Mouse (Mus musculus): Measurements from ENCODE around the gene Mmp24. TPM values are rescaled to one million over a fixed set of nuclear protein-coding genes. Genes with fewer than 3 reads are reported as not detected.

The Mmp24 gene
- total RNA-seq, 2 experiments from 2014 or later: 63.7 to 75.3 TPM

DNA sequence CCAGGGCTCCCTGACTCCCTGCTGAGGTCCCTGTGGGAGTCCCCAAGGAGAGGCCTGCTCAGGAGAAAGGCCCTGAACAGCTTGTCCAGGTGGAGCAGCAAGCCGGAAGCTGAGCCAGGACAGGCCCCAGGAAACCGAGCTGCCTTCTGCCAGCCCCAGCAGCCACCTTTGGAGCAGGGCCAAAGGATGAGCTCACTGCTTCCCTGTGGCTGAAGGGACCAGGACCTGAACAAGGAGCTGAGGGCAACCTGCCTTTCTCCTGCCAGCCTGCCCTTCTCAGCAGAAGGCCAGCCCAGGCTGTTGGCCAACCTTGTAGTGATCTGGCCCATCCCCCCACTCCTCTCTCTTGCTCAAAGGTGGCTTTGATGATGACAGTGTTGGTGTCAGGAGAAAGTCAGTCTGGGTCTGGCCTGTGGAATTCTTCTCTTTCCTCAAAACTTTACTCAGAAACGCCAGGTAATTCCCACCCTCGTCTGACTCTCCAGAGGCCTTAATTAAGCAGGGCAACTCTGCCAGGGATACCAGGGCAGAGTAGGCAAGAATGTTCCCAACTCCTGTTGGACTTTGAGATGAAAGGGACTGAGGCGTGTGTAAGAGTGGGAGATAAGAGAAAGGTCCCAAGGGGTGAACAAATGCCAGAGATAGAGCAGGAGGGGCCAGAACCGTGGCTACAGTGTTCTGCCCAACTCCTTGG is 30.2 kb downstream of the Mmp24 start:
- intact Hi-C loops (cut with DNase I): no loop called here
- DNase-seq (ENCODE audit: extremely low spot score in 1 of 2, low spot score in 2 of 2): peak in 1 of 2 experiments; percentile 50

DNA sequence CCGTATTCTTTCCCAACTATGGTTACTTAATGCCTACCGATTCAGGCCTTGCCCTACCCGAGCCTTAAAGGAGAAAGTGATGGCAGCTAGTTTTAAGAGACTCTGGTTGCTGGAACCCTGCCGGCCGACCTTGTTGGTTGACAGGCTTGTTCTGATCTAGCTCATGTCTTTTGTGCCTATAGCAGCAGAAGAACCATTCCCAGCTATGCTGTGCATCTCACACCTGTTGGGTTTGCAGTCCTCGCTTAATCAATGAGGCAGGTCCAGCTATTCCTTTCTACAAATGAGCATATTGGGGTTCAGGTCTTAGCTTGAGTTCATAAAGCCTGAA is 30.7 kb downstream of the Mmp24 start:
- intact Hi-C loops (cut with DNase I): no loop called here
- no peak for DNase-seq (ENCODE audit: extremely low spot score in 1 of 2, low spot score in 2 of 2)

DNA sequence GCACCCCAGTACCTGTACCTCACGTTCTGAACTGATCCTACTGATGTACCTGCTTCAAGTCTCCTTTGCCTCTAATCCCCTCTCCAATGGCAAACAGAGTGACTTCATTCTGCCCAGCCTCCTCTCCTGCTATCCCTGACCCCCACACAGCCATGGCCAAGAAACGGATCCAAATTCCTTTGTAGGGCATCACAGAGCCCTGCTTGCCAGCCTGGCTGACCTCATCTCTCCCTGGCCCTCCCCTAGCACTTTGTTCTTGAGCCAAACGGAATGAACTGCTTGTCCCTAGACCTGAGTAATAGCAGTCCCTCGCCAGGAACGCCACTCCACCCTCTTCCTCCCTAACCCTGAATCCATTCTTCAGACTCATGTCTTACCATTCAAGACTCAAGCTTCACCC is 31.4 kb downstream of the Mmp24 start:
- DNase-seq (ENCODE audit: extremely low spot score in 1 of 2, low spot score in 2 of 2): no peak
- intact Hi-C loops (cut with DNase I): no loop called here

DNA sequence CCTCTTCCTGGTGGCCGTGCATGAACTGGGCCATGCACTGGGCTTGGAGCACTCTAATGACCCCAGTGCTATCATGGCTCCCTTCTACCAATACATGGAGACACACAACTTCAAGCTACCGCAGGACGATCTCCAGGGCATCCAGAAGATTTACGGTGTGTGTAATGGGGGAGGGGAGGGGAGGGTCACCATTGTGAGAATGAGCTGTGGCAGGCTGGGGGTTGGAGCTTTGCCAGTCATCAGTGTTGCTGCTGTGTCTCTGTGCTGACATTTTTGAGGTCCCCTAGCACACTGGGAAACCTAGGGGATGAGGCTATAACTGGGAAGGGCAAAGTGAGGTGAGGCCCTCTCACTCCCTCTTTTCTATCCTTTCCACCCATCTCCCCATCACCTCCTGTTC is 32.3 kb downstream of the Mmp24 start:
- DNase-seq (ENCODE audit: extremely low spot score in 1 of 2, low spot score in 2 of 2): no peak
- intact Hi-C loops (cut with DNase I): no loop called here

DNA sequence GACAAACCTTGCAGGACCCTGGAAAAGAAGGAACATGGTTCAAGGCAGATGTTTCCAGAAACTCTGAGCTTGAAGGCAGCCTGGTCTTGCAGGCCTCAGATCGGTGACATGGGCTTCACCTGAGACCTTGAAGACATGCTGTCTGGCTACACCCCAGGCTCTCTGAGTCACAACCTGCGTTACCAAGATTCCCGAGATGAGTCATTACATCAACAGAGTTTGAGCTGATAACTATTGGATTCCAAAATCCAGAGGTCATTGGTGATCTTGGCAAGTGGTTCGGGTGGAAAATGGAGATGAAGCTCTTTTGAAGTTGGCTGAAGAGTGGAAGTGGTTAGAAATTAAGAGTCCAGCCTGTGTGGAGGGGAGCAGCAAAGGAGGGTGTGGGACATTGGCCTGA is 34.5 kb downstream of the Mmp24 start:
- DNase-seq (ENCODE audit: extremely low spot score in 1 of 2, low spot score in 2 of 2): no peak
- intact Hi-C loops (cut with DNase I): no loop called here

DNA sequence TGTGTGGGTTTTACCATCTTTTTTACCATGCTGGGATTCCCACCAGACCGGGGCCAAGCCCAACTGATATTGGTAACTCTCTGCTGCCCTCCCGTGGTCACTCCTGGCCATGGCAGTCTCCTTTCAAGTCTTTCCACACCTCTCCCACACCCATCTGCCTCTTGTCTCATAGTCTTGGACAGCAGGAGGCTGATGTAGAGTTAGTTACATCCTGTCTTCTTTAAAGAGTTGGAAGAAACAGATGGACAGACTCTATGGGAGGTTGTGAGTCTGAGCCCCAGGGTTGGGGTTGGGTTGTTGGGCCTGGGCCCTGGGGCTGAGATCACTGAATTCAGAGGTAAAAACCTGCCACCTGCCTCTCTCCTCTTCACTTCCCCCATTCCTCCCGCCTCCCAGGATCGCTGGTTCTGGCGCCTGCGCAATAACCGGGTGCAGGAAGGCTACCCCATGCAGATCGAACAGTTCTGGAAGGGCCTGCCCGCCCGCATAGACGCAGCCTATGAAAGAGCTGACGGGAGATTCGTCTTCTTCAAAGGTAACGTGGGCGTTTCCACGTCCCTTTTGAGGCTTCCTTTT is 36.8 kb downstream of the Mmp24 start:
- DNase-seq (ENCODE audit: extremely low spot score in 1 of 2, low spot score in 2 of 2): peak; percentile 70 to 80
- intact Hi-C loops (cut with DNase I): no loop called here

DNA sequence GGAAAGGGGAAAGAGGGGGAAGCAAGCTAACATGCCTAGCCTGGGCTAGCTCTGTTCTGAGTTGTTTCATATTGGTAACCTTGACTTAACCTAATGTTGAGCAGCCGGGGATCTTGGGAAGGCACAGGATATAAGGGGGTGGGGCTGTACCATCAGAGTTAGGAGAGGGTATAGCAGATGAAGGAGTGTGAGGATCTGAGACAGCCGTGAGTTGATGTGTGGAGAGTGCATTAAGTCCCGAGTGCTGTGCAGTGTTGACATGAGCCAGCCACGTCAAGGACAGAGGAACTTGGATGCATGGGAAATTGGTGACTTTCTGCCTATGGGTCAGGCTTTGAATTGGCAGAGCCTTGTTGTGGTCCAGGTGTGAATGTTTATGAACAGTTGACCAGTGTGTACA is 37.5 kb downstream of the Mmp24 start:
- DNase-seq (ENCODE audit: extremely low spot score in 1 of 2, low spot score in 2 of 2): no peak
- intact Hi-C loops (cut with DNase I): no loop called here

DNA sequence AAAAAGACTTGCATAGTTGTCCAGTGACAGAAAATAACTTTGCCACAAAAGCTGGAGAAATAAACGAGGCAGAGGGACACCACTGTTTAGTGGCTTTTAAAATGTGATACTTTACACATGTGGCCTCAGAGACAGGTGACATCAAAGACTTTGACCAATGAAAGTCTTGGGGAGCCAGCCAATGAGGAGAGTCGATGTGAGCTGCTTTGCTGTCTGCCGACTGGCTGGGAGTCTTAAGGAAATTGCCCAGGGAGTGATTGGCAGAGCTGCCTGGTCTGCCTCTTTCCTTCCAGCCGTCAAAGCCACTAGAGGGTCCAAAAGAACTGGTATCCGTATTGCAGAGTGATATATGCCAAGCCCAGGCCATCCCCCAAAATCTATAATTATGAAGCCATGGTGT is 39.7 kb downstream of the Mmp24 start:
- peak in 1 of 2 experiments; percentile 39 for DNase-seq (ENCODE audit: extremely low spot score in 1 of 2, low spot score in 2 of 2)
- intact Hi-C loops (cut with DNase I): no loop called here

DNA sequence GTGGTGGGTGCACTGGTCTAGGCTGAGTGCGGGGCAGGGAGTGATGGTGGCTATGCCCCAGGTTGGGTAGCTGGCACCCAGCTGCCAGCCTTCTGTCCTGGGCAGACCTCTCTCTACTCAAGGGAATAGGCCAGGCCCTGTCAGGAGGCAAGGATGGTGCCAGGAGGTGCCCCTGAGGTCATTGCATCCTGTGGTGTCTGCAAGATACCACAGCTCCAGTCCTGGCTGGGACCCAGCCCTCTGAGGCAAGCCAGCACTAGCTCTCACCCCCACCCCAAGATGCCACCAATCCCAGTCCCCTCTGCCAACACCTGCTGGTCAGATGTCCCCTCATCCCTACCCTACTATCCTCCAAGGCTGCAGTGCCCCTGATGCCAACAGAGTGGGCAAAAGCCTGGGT is 41.0 kb downstream of the Mmp24 start:
- intact Hi-C loops (cut with DNase I): no loop called here
- peak in 1 of 2 experiments; percentile 41 for DNase-seq (ENCODE audit: extremely low spot score in 1 of 2, low spot score in 2 of 2)

DNA sequence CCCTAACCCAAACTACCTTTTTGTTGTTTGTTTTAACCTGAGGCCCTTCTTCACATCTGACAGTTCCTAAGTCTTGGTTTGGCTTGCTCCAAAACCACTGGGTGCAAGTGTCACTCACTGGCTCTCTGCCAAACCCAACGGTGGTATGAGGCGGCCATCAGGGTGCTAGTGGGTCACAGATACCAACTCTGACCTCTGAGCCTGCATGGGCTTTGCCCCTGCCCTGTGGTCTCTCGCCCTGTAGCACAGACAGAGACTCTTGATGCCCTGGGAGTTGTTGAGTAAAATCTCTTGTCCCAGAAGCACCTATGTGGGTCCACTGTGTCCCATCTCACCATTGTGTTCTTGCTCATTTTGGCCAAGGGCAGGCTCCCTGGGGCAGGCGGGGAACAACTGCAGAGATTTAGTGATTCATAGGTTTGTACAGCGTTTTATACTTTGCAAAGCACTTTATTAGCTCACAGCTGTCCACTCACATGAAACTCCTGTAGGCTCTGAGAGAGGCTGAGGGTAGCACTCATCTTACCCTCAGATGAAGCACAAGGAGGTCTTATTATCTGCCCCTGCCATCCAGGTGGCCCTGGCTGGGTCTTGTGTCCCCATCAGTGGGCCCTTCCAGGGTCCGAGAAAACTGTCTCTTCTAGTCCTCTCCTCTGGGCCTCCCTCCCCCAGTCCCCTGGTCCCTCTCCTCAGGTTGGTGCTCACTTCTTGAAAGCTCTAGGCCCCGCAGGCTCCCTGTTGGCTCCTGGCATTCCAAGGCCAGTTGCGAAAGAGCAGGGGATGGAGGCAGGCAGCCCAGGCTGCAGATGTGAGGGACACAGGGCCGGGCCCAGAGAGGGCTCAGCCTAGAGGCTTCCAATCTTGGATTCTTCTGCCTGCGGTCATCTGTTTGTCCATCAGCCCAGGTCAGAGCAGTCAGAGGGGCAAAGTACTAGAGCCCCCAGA is 42.4 kb downstream of the Mmp24 start:
- intact Hi-C loops (cut with DNase I): no loop called here
- DNase-seq (ENCODE audit: extremely low spot score in 1 of 2, low spot score in 2 of 2): peak in 1 of 2 experiments; percentile 50

DNA sequence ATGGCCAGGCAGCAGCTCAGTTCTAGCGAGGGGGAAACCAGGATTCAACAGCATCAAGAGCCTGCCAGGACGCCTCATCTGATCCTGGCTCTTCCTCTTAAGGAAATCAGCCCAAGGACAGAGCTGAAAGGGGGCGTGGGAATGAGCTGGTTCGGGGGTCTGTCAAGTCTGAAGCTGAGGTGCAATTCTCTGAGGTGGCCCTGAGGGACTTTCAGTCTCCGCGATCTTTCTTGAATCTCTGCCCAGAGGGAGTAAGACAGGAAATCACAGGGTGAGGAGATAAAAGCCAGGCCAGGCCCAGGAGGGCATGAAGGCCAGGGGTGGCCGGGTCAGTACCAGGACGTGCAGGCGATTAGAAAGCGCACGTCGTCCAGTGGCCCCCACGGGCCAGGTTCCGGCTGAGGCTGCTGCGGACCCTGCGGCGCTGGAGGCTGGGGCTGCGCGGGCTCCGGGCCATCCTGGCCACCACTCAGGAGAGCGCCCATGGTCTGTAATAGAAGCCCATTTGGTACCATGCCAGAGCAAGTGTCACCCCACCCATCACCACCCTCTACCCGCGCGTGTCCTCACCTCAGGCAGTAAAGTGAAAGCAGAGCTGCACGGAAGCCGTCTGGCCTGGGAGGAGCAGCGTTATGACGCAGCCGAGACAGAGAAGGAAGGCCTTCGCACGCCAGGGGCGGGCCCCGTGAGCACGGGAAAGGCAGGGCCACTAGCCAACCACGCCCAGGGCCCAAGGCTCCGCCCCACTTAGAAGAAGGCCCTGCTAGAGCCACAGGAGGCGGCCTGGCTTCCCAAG is 43.7 kb downstream of the Mmp24 start:
- DNase-seq (ENCODE audit: extremely low spot score in 1 of 2, low spot score in 2 of 2): peak; percentile 89 to 96
- intact Hi-C loops (cut with DNase I): no loop called here

DNA sequence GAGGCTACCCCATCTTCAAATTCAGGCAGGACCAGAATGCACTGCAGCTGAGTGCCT is 44.1 kb downstream of the Mmp24 start, which contains the start of gene BC029722:
Gene BC029722 (minus strand): TSS at position 35 of the 57 bp plus-strand sequence.
- intact Hi-C loops (cut with DNase I): no loop called here
- DNase-seq (ENCODE audit: extremely low spot score in 1 of 2, low spot score in 2 of 2): no peak

DNA sequence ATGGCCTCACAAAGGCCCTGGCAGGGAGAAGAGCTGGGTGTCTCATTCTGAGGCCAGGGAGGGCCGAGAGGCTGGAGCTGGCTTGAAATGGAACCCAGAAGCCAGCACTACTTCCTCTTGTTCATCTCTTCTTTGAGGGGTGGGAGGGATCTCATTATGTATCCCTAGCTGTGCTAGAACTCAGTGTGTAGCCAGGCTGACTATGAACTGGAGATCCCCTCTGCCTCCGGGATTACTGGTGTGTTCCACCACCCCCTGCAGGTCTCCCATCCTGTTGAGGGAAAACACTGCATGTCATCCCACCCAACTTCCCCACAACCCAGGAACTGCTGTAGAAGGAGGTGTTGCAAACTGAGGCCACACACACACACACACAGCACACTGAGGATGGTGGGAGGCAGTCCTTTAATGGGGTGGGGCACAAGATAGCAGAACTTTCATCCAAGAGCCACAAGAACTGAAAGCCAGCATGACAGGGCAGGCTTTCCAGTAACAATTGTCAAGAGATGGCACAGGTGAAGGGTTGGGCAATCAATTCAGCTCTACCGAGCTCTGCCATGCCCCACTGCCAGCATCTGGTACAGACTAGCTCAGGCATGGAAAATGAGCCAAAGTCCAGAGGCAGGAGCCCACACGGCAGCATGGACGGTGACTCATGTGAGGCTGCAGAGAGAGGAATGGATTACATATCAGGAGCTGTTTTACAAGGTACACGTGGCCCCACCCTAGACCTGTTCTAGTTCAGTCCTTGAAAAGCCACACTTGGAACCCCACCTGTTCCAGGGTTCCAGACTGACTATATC is 44.5 kb downstream of the Mmp24 start:
- intact Hi-C loops (cut with DNase I): no loop called here
- DNase-seq (ENCODE audit: extremely low spot score in 1 of 2, low spot score in 2 of 2): peak in 1 of 2 experiments; percentile 55

DNA sequence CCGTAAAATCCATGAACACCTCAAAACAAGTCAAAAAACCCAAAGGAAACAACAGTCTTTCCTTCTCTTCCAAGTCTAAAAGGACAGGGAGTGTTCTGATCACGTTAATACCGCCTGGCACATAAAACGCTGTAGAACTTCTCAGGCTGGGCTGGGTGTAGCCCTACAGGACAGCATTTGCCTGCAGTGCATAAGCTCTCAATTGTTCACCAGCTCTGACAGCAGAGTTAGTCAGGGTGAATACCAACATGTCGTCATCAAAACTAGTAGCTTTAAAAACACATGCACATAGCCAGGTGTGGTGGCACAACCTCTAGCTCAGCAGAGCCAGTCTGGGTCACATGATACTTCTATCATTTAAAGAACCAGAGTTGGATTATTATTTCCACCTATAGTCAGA is 45.6 kb downstream of the Mmp24 start:
- no peak for DNase-seq (ENCODE audit: extremely low spot score in 1 of 2, low spot score in 2 of 2)
- intact Hi-C loops (cut with DNase I): no loop called here

DNA sequence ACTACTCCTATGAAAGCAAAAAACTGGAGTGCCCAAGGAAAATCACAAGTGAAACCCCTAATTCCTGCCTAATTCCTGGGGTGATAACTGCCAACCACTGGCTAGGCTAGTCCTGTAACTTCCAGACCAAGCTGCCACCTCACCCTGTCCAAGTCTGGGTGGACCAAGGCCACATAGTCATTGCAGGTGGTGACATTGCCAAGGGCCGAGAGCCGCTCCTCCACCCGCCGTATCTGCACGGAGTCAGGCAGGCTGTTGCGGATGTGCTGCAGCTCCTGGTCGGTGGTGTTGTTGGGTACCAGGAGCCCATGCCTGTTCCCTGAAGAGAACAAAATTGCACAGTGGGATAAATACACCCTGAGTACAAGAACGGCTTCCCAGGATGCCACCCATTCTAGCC is 48.6 kb downstream of the Mmp24 start:
- no peak for DNase-seq (ENCODE audit: extremely low spot score in 1 of 2, low spot score in 2 of 2)
- intact Hi-C loops (cut with DNase I): no loop called here

DNA sequence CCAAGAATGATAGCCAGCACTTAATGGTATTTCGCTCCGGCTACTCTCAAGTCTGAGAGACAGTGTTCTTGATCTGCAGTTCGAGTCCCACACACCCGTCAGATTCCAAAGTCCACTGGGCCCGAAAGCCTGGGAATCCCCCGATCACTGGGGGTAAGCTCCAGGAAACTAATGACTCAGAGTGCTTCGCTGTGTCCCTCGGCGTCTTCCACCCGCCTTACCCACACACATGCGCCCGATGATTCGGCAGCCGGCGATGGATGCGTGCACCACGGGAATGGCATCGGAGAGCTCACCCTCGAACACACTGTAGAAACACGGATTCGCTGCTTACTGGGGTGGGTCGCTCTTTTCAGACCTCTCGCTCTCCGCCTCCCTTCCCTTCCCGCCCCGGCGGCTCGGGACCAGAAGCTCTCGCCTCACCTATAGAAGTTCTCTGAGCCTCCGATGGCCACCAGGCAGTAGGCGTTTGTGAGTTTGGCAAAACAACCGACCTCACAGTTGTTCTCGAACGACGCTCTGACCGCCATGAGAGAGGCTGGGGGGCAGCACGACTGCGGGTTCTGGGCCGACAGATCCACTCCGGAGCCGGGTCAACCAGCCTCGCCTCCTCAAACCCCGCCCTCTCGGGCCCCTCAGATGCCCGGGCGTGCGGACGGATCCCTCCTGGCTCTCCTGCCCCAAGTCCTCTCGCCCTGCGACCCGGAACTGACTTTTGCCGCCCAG is 50.9 kb downstream of the Mmp24 start:
- peak in 1 of 2 experiments; percentile 47 for DNase-seq (ENCODE audit: extremely low spot score in 1 of 2, low spot score in 2 of 2)
- intact Hi-C loops (cut with DNase I): no loop called here

DNA sequence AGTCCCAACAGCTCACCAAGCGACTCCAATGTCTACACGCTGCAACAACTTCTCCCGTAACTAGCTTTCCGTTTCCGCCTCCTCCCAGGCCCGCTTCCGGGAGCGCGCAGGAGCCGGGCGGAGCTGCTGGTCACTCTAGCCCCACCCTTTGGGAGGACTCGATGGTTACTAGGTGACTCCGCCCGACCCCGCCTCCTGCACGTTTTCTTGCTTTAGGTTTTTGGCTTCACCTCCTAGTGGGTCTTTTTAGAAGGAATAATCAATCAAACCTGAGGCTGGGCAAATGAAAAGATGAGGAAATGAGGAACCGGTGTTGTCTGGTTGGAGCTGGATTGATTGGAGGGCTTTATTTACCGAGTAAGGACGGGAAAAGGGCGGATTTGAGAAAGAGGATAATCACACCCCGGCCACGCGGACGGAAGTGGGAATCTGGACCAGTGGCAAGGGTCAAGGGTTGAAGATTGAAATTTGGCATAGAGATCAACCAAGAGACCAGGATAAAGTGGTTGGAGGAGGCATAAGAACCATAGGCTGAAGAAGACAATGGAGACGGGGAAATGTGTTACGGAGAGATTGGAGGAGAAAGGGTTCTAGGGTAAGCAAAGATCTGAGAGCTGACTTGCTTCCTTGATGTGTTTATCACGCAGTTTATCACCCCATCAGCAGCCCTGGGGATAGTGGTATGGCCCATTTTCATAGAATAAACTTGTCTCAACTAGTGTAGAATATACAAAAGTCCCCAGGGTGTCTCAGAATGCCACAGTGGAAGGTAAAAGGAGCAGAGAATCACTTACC is 51.7 kb downstream of the Mmp24 start, which contains the start of gene Eif6:
Gene Eif6 (minus strand): TSS at position 296 of the 795 bp plus-strand sequence.
- intact Hi-C loops (cut with DNase I): no loop called here
- DNase-seq (ENCODE audit: extremely low spot score in 1 of 2, low spot score in 2 of 2): peak; percentile 85 to 93

All from left cerebral cortex, postnatal 10 days (tissue).